Mouse (Mus musculus) cerebellum, postnatal 4 days (tissue): ENCODE data around the gene Fat2.

ENCODE experiments used
- DNase-seq, 2 experiments: peaks; one replicate each; pipeline ENCODE4 v3.0.0; 2022; ENCODE audit warnings: low spot score in 2 of 2, mixed read lengths in 1 of 2

Gene Fat2

GRCm38 (mm10) chr11:55336101-55336891, at the start of gene Fat2:
Fat2 (minus strand) TSS chr11:55336564.
- DNase-seq, result peak in 1 of 2 experiments; percentile 34

- DNase-seq, result no peak
Observed at GRCm38 (mm10) chr11:55383463-55384045, 47.2 kb upstream of the Fat2 start.

GRCm38 (mm10) chr11:55380908-55381307, 44.5 kb upstream of the Fat2 start:
- DNase-seq, result no peak

DNA sequence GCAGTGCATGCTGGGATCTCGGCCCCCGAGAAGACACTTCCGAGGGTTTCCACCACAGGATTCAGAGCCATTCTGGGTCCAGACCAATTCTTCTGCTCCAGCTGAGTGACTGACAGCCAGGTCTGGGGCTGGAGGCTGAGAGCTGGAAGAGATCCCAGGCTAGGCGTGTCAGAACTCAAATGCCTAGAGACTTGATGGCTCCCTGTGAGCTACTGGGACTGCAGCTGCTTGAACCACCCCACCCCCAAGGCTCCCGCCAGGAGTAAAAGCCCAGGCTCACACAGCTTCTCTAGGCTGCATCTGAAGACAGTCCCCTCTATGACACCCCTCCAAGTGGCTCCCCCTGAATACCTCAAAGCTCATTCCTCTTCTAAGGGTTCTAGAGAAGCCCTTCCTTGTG, 42.0 kb upstream of the Fat2 start:
- peak in 1 of 2 experiments; percentile 50 for DNase-seq

GRCm38 (mm10) chr11:55373838-55374237, 37.5 kb upstream of the Fat2 start:
- no peak for DNase-seq

- no peak for DNase-seq
Observed at GRCm38 (mm10) chr11:55373373-55373772, 37.0 kb upstream of the Fat2 start.

GRCm38 (mm10) chr11:55372001-55372400, 35.6 kb upstream of the Fat2 start:
- no peak for DNase-seq

DNA sequence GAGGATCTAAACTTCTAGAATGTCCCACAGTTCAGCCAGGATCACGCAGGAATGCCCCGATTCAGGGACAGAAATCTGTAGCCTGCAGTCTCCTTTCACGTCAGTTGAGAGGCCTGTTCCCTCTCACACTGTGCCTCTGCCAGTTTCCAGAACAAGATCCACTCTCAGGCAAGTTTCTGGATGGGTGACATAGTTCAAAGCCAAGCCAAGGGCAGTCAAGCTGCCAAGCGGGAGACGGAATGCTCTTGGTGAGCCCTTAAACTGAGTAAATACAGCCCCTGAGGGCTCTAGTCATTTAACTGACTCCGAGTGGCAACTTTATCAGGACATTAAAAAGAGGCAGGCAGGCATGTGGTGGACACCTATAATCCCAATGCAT, 32.7 kb upstream of the Fat2 start:
- DNase-seq, result no peak

DNA sequence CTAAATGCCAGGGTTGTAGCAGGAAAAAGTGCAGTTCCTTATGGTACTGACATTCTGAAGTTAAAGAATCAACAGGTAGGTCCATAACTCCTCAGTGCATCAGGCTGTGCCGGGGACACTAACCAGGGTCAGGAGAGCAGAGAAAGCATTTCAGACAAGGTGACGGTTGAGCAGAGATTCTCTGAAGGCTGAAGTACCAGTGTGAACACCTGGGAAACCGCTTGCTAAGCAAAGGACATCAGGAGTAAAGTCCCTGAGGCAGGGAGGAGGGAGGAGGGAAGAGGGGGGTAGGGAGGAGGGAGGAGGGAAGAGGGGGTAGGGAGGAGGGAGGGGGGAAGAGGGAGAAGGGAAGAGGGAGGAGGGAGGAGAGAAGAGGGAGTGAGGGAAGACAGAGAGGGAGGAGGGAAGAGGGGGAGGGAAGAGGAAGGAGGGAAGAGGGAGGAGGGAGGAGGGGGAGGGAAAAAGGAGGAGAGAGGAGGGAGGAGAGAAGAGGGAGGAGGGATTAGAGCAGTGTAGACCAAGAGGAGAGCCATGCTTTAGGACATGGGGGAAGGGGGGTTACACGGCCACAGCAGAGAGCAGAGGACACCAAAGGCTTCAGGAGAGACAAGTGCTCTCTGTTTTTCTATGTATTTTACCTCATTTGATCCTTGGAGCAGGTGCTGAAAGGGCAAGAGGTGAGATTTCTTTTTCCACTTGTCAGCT, 32.2 kb upstream of the Fat2 start:
- DNase-seq, result no peak

DNA sequence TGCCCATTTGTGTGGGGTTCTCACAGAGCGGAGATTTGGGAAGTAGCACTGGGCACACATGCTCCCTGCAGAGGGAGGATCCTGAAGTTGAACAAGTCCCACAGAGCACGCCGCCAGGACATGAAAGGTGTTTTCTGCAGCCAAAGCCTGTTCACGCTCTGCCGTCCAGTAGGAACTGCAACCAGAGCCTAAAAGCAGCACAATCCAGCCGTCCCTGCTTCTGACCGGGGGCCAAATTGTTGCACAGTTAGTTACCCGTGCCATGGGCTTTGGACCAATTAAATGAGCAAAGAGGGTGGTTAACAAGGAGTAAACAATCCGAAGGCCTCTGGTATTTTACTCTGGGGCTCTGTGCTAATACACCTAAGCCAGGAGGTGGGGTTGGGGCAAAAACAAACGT, 31.4 kb upstream of the Fat2 start:
- DNase-seq, result no peak

GRCm38 (mm10) chr11:55365840-55366239, 29.5 kb upstream of the Fat2 start:
- DNase-seq, result no peak

GRCm38 (mm10) chr11:55365242-55365641, 28.9 kb upstream of the Fat2 start:
- DNase-seq, result no peak

- no peak for DNase-seq
Observed at GRCm38 (mm10) chr11:55364662-55365061, 28.3 kb upstream of the Fat2 start.

DNA sequence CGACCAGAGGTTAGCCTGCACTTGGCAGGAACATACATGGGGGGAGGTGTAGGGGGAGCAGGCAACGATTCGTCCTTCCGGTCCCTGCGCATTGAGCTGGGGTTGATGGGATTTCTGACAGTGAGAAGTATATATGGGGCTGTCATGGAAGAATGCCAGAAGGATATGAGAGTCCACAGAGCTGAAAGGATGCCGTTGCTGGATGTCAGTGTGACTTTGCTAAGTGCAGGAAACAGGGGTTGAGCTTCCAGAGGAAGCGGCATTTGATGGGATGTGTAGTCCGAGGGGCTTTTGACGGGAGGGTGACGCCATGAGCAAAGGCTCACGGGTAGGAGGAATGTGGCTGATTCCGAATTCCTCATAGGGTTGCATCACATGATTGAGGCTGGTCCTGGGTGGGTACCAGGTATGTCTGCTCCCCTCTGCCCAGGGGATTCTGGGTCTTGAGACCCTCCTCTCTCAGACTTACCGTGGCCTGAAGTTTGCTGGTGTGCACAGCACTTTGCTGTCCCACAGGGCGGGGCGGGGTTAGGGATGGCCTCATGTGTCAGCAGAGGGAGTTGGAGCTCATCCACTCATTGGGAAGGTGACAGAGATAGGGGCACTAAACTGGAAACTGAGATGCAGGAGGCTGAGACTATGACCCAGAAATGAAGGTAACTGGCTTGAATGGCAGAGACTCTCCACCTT, 21.9 kb upstream of the Fat2 start:
- DNase-seq, result no peak

GRCm38 (mm10) chr11:55356846-55357245, 20.5 kb upstream of the Fat2 start:
- no peak for DNase-seq

GRCm38 (mm10) chr11:55341961-55342371, 5.6 kb upstream of the Fat2 start:
- peak in 1 of 2 experiments; percentile 85 for DNase-seq

GRCm38 (mm10) chr11:55340789-55341188, 4.4 kb upstream of the Fat2 start:
- no peak for DNase-seq

DNA sequence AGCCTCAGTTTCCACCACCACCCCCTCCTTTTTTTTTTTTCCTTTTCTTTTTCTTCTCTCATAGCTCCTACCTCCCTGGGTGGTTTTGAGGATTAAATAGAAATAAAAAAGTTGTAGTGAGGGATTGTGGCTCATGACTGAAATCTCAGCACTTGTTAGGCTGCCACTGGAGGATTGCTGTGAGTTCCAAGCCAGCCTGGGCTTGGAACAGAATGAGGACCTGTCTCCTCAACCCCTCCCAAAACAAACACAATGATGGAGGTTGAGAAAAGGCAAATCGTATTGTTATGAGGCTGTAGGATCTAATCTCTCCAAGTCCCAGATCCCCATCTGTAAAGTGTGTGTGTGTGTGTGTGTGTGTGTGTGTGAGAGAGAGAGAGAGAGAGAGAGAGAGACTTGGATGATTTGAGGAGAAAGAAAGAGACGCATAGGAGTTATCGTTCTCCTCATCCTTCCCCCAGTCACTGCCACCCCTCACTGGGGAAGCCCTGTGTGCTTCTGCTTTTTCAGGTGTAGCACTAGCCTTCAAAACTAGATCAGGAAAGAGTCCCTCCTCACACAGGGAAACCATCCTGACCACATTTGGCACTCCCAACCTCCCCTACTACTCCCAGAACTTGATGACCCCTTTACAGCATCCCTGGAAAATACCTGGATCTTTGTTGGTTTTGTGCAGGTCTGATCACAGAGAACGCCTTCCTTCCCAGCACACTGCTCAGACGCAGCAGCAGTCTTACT, 837 bp upstream of the Fat2 start:
- DNase-seq, result no peak

DNA sequence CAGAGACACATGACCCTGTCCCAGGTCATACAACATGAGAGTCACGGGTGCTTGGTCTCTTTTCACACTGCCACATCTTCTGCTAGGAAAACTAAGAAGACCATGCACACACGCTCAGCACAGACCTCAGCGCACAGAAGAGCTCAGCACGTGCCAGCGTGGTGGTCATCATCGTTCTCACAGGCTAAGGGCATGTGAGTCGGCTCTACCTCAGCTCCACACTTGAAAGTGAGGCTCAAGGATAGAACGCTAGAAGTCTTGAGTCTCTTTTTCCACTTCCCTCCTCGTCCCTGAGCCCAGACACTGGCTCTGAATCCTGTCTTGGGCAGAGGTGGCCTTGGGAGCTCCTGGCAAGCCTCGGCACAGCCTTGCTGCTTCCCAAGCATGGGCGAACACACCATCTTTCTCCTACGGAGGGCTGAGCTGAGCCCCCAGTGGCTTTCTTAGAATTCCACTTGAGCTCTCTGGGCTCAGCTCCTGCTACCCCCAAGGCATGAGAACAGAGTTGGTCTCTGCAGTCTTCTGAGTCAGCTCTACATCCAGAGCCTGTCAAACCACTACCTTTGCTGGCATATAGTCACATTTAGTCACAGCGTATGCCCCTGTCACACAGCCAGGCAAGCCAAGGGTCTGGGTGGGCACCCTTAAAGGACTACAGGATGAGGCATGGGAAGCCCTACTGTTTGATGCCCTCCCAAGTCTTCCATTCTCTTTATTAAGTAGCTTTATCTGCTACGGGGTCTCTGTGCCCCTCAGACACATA, 869 bp downstream of the Fat2 start:
- DNase-seq, result no peak

DNA sequence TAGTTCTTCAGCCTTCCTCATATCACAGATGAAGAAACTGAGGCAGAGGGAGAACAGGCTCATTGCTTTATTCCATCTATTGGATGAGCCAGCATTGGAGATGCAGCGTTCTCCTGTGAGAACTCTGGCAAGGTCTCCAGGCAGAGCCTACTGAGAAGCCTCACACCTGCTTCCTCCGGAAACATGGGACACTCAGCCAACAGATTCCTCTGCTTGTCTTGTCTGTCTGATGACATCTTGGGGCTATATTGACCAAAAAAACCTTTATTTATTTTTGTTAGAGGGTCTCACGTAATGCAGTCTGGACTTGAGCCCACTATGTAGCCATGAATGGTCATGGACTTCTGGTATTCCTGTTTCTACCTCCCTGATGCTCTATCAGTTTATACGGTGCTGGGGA, 1.8 kb downstream of the Fat2 start:
- no peak for DNase-seq

DNA sequence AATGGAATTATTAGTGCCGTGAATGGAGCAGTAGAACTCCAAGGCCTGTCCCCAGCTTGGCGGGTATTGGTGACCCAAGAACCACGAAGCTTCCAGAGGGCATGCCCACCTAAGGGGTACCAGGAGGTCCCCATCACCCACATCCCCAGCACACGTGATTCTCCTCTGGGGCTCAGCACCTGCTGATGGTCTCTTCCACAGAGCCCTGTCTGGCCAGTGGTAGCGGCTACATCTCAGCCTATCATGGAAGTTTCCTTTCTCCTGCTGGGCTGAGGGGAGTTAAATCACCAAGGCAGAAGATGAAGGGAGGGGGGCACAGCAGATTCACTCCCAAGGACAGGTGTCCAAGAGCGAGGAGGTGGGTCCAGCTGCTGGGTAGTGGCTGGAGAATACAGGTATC, 2.3 kb downstream of the Fat2 start:
- DNase-seq, result no peak
